Mouse (Mus musculus) right cerebral cortex, postnatal 4 days (tissue): ENCODE results near the gene Cfap57.
"Not testable (repeated sequence)": the region's sequence is repeated elsewhere in the genome, so short reads cannot be mapped to it uniquely, and the experiment has no call there.

ENCODE experiments used
- DNase-seq: peaks from one replicate; pipeline ENCODE4 v3.0.0-alpha.2; 2022

Gene Cfap57

DNA sequence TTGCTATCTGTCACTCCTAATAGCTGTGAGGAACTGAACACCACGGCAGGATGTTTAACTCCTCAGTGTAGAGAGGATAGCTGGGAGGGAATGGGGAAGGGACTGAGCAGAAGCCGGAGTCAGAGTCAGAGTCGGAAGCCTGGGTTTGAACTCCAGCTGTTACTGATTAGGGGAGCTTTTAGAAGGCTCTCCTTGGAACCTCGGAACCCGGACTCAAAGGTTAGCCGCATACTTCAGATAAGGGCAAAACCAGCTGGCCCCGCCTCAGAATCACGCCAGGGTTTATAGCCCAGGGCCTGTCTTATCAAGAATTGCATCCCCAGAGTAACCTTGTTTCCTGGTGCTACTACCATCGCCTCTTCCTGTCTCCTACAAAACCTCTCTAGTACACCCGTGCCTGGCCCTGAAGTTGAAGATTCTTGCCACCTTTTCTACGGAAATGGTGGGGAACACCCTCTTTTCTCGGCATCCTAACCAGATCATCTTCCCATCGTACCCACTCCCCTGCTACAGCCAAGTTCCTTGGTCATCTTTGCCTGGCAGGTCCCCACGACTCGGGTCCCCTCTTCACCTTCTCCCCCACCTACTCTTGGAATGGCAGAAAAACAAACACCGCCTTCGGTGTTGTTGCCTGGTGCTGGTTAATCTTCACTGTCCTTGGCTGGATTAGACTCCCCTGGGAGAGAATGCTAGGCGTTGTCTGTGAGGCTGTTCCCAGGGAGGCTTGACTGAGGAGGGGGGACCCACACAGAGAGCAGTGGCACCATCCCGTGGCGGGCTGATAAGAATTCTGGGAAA, 103.7 kb downstream of the Cfap57 start:
- DNase-seq, result no peak

DNA sequence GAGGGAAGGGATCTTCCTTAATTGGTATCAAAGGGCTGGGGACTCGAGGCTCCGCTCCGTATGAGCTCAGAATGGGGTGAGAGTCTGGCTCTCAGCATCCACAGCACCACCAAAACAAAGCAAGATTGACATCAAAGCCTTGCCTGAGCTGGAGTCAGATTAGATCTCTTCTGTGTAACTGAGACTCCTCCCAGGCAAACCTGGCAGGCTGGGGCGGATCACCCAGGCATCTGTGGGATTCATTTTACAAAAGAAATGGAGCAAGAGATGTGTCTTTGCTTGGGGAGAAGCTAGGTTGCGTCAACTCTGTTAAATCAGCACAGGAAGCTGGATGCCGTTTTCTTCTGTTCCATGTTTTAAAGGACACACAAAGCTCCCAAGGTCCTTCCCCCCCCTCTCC, 111.5 kb downstream of the Cfap57 start:
- no peak for DNase-seq

DNA sequence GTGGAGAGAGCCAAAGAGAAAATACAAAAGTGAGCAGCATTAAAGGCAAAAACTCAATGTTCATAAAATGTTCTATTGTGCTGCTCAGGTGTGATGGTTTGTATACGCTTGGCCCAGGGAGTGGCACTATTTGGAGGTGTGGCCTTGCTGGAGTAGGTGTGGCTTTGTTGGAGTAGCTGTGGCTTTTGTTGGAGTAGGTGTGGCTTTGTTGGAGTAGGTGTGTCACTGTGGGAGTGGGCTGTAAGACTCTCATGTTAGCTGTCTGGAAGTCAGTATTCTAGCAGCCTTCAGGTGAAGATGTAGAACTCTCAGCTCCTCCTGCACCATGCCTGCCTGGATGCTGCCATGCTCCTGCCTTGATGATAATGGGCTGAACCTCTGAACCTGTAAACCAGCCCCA, 113.4 kb downstream of the Cfap57 start:
- not testable (repeated sequence) for DNase-seq

DNA sequence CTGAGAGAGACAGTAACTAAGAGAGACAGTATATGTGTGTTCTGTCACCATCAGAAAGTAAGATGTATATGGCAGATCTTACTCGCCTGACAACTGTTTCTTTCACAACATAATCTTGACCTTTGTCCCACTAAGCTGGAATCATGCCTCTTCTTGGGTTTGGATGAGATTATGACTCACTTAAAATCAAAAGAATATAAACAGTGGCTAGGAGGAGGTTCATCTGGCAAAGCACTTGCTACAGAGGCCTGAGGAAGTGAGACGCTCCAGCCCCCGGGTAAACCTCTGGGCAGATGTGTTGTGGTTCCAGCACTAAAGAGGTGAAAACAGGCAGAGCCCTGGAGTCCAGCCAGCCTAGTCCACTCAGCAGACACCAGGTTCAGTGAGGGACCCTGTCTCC, 115.0 kb downstream of the Cfap57 start:
- no peak for DNase-seq
